Mouse (Mus musculus) liver, adult 2 months (tissue): Measurements from ENCODE around the gene Tob2. TPM values are rescaled to one million over a fixed set of nuclear protein-coding genes. Genes with fewer than 3 reads are reported as not detected.

Experiments used
- DNase-seq: peaks from one replicate; pipeline ENCODE4 v3.0.0-alpha.2; 2011; ENCODE audit warnings: low read depth, low spot score; ENCODE audit errors: extremely low read depth
- H3K27ac ChIP-seq: fragments of 200-500 bp; replicated peaks from 2 replicates; pipeline ENCODE4 v1.5.1; 2012; ENCODE audit warnings: low read depth, mild to moderate bottlenecking, control low read depth, inconsistent platforms, low read length; ENCODE audit not compliant: insufficient read depth
- H3K27me3 ChIP-seq: fragments of 200-500 bp; 2 replicates; pipeline ENCODE4 v1.6.1; 2012; ENCODE audit warnings: mild to moderate bottlenecking, moderate library complexity, low read length, inconsistent platforms; ENCODE audit not compliant: control insufficient read depth, insufficient read depth
- H3K36me3 ChIP-seq: fragments of 200-500 bp; 2 replicates; pipeline ENCODE4 v1.6.1; 2012; ENCODE audit warnings: low read length, inconsistent platforms; ENCODE audit not compliant: control insufficient read depth, insufficient read depth
- H3K4me1 ChIP-seq: fragments of 200-500 bp; 2 replicates; pipeline ENCODE4 v1.6.1; 2011; ENCODE audit warnings: low read length; ENCODE audit not compliant: control insufficient read depth, insufficient read depth
- H3K4me3 ChIP-seq: fragments of 200-500 bp; 2 replicates; pipeline ENCODE4 v1.5.1; 2011; ENCODE audit warnings: low read depth, mild to moderate bottlenecking, control low read depth, low read length, moderate library complexity; ENCODE audit not compliant: insufficient read depth
- H3K79me2 ChIP-seq: fragments of 200-500 bp; 2 replicates; pipeline ENCODE4 v1.6.1; 2012; ENCODE audit warnings: inconsistent platforms, mild to moderate bottlenecking, low read length, moderate library complexity; ENCODE audit not compliant: control insufficient read depth, insufficient read depth
- H3K9ac ChIP-seq: fragments of 200-500 bp; 2 replicates; pipeline ENCODE4 v1.6.1; 2012; ENCODE audit warnings: low read depth, mild to moderate bottlenecking, control low read depth, inconsistent platforms, low read length
- CTCF ChIP-seq: fragments of 200-500 bp; IDR thresholded peaks from 2 replicates; pipeline ENCODE4 v1.5.1; 2011; ENCODE audit warnings: low read depth, low read length, control low read depth
- POLR2A ChIP-seq: fragments of 200-500 bp; IDR thresholded peaks from 2 replicates; pipeline ENCODE4 v1.6.1; 2011; ENCODE audit warnings: low read length, control low read depth; ENCODE audit not compliant: insufficient read depth; ENCODE audit errors: extremely low read depth
- WGBS: fragments of 180-500 bp; shearing (Covaris S2); methylation state at CpG from one replicate; pipeline ENCODE4 v1.1.7; 2018; 5-methylcytosine and 5-hydroxymethylcytosine counted together
- polyA plus RNA-seq: library from polyadenylated mRNA; depleted of rRNA; stranded (reverse); fragments of >200 nt; gene quantifications from 2 replicates; pipeline ENCODE4 v1.2.3, GENCODE M21; 2012
- total RNA-seq: library from RNA; depleted of rRNA; stranded (reverse); fragments of >200 nt; gene quantifications from 2 replicates; pipeline ENCODE4 v1.2.3, GENCODE M21; 2014

Gene Tob2
- total and polyA plus RNA-seq, 2 experiments, result 15.8 to 21.6 TPM

DNA sequence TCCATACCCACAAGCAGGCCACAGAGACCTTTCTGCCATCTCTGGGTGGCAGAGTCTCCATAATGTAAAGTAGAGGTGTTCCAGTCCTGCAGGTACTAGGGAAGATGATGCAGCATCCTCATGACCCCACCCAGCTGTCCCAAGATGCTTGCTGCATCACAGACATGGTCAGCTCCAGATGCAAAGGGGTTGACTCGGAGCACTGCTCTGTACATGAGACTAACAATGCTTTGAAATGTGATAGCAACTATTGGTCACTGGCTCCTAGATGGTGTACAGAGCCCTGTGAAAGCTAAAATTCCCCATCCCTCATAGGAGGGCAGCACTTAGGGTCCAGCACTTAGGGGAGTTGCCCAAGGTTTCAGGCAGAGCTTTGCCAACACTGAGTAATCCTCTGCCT, 54.4 kb downstream of the Tob2 start:
- no peaks in the 10 kb centered on the region for H3K27me3 ChIP-seq
- TF ChIP-seq CTCF, result no peak
- no peak for TF ChIP-seq POLR2A
- peaks cover 52% of the 10 kb centered on the region for H3K4me1 ChIP-seq
- 93% methylated on average over 1 of the region's 1 CpGs for WGBS
- peak overlapping the region; percentile 94 for H3K27ac ChIP-seq
- H3K79me2 ChIP-seq, result peaks cover 13% of the 10 kb centered on the region; the same call in 1 of the 2 replicates
- peaks cover 6% of the 10 kb centered on the region; the same call in 1 of the 2 replicates for H3K36me3 ChIP-seq
- no peak for DNase-seq
- H3K4me3 ChIP-seq, result no peak overlapping the region
- peak overlapping the region; percentile 10; the same call in 1 of the 2 replicates for H3K9ac ChIP-seq

DNA sequence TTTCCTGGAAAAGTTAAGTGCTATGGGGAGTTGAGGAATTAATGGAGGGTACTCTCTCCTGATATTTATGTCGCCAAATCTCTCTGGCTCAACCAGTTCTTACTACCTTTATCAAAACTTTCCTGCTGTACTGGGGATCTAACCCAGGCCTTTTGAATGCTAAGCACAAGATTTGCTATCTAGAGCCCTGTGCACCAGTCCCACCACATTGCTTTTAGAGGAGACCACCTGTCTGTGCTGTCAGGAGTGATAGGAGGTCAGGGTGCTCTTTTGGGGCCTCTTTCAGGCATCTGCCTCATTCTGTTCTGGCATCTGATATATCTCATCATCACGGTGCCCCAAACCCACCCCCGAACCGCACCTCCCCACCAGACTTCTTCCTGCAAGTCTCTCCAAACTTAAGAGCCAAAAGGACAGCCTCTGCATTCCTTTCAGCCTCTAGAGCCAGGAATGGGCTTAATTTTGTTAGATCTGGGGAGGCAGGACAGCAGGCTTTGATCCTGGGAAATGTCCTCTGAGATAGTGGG, 55.1 kb downstream of the Tob2 start:
- H3K9ac ChIP-seq, result peak overlapping the region; percentile 85
- H3K4me3 ChIP-seq, result peak overlapping the region; percentile 79
- H3K27ac ChIP-seq, result peak overlapping the region; percentile 94
- DNase-seq, result no peak
- 63% methylated on average over 4 of the region's 4 CpGs for WGBS
- H3K4me1 ChIP-seq, result peaks cover 48% of the 10 kb centered on the region
- no peak for TF ChIP-seq POLR2A
- TF ChIP-seq CTCF, result no peak
- H3K79me2 ChIP-seq, result peaks cover 13% of the 10 kb centered on the region; the same call in 1 of the 2 replicates
- H3K36me3 ChIP-seq, result peaks cover 6% of the 10 kb centered on the region; the same call in 1 of the 2 replicates
- no peaks in the 10 kb centered on the region for H3K27me3 ChIP-seq

DNA sequence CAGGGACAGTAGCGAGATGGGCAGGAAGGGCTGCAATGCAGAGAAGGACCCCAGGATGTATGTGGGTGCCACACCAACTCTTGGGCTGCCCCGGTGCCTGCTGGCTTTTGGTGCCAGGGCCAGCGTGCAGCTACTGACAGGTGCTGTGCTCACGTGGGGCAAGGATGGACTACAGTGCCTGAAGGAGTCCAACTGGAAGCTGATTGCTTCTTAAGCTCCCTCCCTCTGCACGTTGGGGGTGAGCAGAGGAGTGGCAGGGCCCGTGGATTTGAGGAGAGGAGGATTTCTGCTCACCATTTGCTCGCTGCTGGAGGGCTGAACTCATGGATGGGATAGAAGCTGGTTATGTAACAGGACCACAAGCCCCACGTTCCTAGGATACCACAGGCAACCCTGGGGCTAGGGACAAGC, 55.6 kb downstream of the Tob2 start:
- no peak for TF ChIP-seq POLR2A
- no peak for TF ChIP-seq CTCF
- peak overlapping the region; percentile 85 for H3K9ac ChIP-seq
- H3K27me3 ChIP-seq, result no peaks in the 10 kb centered on the region
- peak overlapping the region; percentile 94 for H3K27ac ChIP-seq
- peaks cover 6% of the 10 kb centered on the region; the same call in 1 of the 2 replicates for H3K36me3 ChIP-seq
- peak; percentile 68 for DNase-seq
- WGBS, result 14% methylated on average over 8 of the region's 8 CpGs
- peaks cover 13% of the 10 kb centered on the region; the same call in 1 of the 2 replicates for H3K79me2 ChIP-seq
- H3K4me1 ChIP-seq, result peaks cover 48% of the 10 kb centered on the region
- H3K4me3 ChIP-seq, result peak overlapping the region; percentile 79

DNA sequence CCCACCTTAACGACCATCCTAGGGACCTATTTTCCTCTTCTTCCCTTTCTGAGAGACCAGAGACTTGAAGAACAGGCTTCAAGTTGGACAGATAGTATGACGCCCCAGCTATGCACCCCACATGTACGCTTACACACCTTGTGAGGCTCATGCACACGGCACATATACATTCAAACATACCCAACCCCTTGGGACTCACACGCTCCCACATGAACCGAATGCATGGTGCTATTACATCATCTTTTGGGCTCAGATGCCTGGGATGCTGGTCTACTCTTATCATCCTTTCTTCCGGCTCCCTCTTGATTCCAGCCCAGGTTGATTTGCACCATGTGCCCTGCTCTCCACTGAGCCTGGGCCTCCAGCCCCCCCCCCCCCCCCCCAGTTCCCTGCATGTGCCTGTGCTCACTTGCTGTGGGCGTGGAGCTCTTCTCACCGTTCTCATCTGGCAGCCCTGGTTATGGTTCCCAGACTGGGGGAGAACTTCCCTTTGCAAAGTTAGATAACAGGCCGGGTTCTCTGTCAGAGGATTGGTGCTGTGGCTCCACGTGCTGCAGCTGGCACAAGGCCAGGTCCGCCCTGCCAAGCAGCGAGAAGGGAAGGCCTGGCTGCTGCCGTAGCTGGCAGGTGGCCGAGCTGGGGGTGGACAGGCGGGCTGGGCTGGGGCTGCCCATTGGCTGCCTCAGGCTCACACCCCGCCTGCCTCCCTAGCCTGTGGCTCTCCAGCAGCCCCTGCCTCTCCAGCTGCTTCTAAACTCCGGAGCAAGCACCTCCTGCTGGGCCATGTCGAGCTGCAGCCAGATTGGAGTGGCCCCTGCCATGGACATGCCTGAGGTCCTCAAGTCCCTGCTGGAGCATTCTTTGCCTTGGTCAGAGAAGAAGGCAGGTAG, 56.4 kb downstream of the Tob2 start, which contains the start of gene Tef:
TSS of gene Tef (plus strand) at position 421 of the 890 bp plus-strand sequence.
- TF ChIP-seq POLR2A (peak; percentile 91), CTCF (peak; percentile 46)
- H3K4me1 ChIP-seq, result peaks cover 45% of the 10 kb centered on the region

DNA sequence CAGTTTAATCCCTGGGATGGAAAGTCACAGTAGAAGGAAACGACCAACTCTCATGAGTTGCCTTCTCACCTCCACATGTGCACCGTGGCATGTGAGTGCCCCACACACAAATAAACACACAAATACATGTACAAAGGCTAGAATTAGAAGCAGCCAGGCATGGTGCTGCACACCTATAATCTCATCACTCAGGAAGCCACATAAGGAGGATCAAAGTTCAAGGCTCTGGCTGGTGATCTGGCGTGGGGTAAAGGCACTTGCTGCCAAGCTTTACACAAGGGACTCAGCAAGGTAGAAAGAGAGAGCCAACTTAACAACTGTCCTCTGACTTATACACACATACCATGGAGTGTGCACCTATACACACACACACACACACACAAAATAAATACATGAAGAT, 58.2 kb downstream of the Tob2 start:
- WGBS, result 43% methylated on average over 3 of the region's 3 CpGs
- no peak overlapping the region for H3K27ac ChIP-seq

More for the DNA sequence above, 56.4 kb downstream of the Tob2 start, which contains the start of gene Tef:
- peak; percentile 95 for DNase-seq
- peaks cover 13% of the 10 kb centered on the region; the same call in 1 of the 2 replicates for H3K79me2 ChIP-seq
- H3K27ac ChIP-seq, result peak within 1 kb of the TSS; percentile 94
- H3K4me3 ChIP-seq, result peak within 1 kb of the TSS; percentile 79
- H3K9ac ChIP-seq, result peak within 1 kb of the TSS; percentile 85
- 14% methylated on average over 19 of the region's 19 CpGs for WGBS
- peaks cover 6% of the 10 kb centered on the region; the same call in 1 of the 2 replicates for H3K36me3 ChIP-seq
- no peaks in the 10 kb centered on the region for H3K27me3 ChIP-seq

More for the DNA sequence above, 58.2 kb downstream of the Tob2 start:
- peak; percentile 70 for DNase-seq
- Histone ChIP-seq H3K36me3 (peaks cover 2% of the 10 kb centered on the region; the same call in 1 of the 2 replicates), H3K4me1 (peaks cover 29% of the 10 kb centered on the region), H3K4me3 (no peak overlapping the region), H3K9ac (no peak overlapping the region), H3K27me3 (no peaks in the 10 kb centered on the region), H3K79me2 (peaks cover 13% of the 10 kb centered on the region; the same call in 1 of the 2 replicates)
- TF ChIP-seq POLR2A (no peak), CTCF (no peak)
